Mouse (Mus musculus) mouse embryonic stem cell (cell line): ENCODE results near the gene Pigt.

ENCODE experiments used
- in situ Hi-C, 2 experiments: fragments of 300-500 bp; cut with MboI; formaldehyde crosslinking; loops; 1 replicate in 1 of 2; 3 replicates in 1 of 2; pipeline ENCODE4 v1.14.3; 2019 to 2020; ENCODE audit warnings: low sequenced_read_pairs in 2 of 2, low pct_unique_long_range_greater_than_20kb in 1 of 2, mixed read lengths in 1 of 2; ENCODE audit not compliant: unreplicated experiment in 1 of 2

Gene Pigt

GRCm38 (mm10) chr2:164544454-164545097, 47.3 kb downstream of the Pigt start:
- in situ Hi-C loops, result no loop called here

- in situ Hi-C loops, result no loop called here
Observed at GRCm38 (mm10) chr2:164549338-164549737, 52.0 kb downstream of the Pigt start.

- in situ Hi-C loops, result no loop called here
Observed at GRCm38 (mm10) chr2:164549963-164550894, 52.9 kb downstream of the Pigt start.

- in situ Hi-C loops, result no loop called here
Observed at GRCm38 (mm10) chr2:164550895-164551269, 53.6 kb downstream of the Pigt start.

- in situ Hi-C loops, result no loop called here
Observed at GRCm38 (mm10) chr2:164551502-164551901, 54.2 kb downstream of the Pigt start.
